Mouse (Mus musculus) stomach, embryonic 15.5 days (tissue): Measurements from ENCODE around the gene Pax4. TPM values are rescaled to one million over a fixed set of nuclear protein-coding genes. Genes with fewer than 3 reads are reported as not detected.
A peak's percentile ranks its signal among the peaks of the same experiment; 100 is the strongest.

ENCODE experiments used
- ATAC-seq: fragments of 200-750 bp; cut with Nextera tagmentation; 2 replicates; pipeline ENCODE4 v1.8.0; 2017; ENCODE audit warnings: low read depth, moderate number of reproducible peaks, moderate TSS enrichment; ENCODE audit not compliant: insufficient read depth, low FRiP score
- H3K27ac ChIP-seq: fragments of 300-500 bp; sonication (generic); 2 replicates; pipeline ENCODE4 v1.5.1; 2015; ENCODE audit warnings: mild to moderate bottlenecking, inconsistent platforms
- H3K27me3 ChIP-seq: fragments of 300-500 bp; sonication (generic); replicated peaks from 2 replicates; pipeline ENCODE4 v1.6.1; 2015; ENCODE audit warnings: inconsistent platforms
- H3K36me3 ChIP-seq: fragments of 300-500 bp; sonication (generic); 2 replicates; pipeline ENCODE4 v1.6.1; 2015; ENCODE audit warnings: inconsistent platforms
- H3K4me1 ChIP-seq: fragments of 300-500 bp; sonication (generic); 2 replicates; pipeline ENCODE4 v1.6.1; 2015; ENCODE audit warnings: inconsistent platforms
- H3K4me2 ChIP-seq: fragments of 300-500 bp; sonication (generic); 2 replicates; pipeline ENCODE4 v1.6.1; 2015; ENCODE audit warnings: mild to moderate bottlenecking, inconsistent platforms
- H3K4me3 ChIP-seq: fragments of 300-500 bp; sonication (generic); replicated peaks from 2 replicates; pipeline ENCODE4 v1.5.1; 2015; ENCODE audit warnings: inconsistent platforms
- H3K9ac ChIP-seq: fragments of 300-500 bp; sonication (generic); 2 replicates; pipeline ENCODE4 v1.6.1; 2015; ENCODE audit warnings: inconsistent platforms
- H3K9me3 ChIP-seq: fragments of 300-500 bp; sonication (generic); 2 replicates; pipeline ENCODE4 v1.6.1; 2016; ENCODE audit warnings: inconsistent platforms
- WGBS: fragments of 180-500 bp; shearing (Covaris S2); methylation state at CpG from one replicate; pipeline ENCODE4 v1.1.7; 2015; 5-methylcytosine and 5-hydroxymethylcytosine counted together
- polyA plus RNA-seq: library from polyadenylated mRNA; unstranded; fragments of >200 nt; fragmentation: Nextera tagmentation; extraction: Ambion mirVana; gene quantifications from 2 replicates; pipeline ENCODE4 v1.2.1, GENCODE M21; 2015

Pax4 gene
- polyA plus RNA-seq, result 1.6 and 2.5 TPM in 2 replicates

GRCm38 (mm10) chr6:28449253-28449652 is at the start of gene Pax4:
Gene Pax4 (minus strand): TSS chr6:28449353.
- peaks cover 25% of the 10 kb centered on the region for H3K27me3 ChIP-seq
- 70% methylated on average over 2 of the region's 2 CpGs for WGBS
- H3K4me1 ChIP-seq, result no peaks in the 10 kb centered on the region
- no peak within 1 kb of the TSS for H3K4me2 ChIP-seq
- no peaks in the 10 kb centered on the region for H3K36me3 ChIP-seq
- no peak within 1 kb of the TSS for H3K27ac ChIP-seq
- no peak within 1 kb of the TSS for H3K4me3 ChIP-seq
- ATAC-seq, result no peak
- no peaks in the 10 kb centered on the region for H3K9me3 ChIP-seq
- no peak within 1 kb of the TSS for H3K9ac ChIP-seq

- peaks cover 6% of the 10 kb centered on the region; the same call in 1 of the 2 replicates for H3K36me3 ChIP-seq
- WGBS, result 59% methylated on average over 5 of the region's 5 CpGs
- no peak overlapping the region for H3K4me3 ChIP-seq
- H3K4me1 ChIP-seq, result no peaks in the 10 kb centered on the region
- no peak for ATAC-seq
- no peaks in the 10 kb centered on the region for H3K27me3 ChIP-seq
- H3K9ac ChIP-seq, result no peak overlapping the region
- H3K27ac ChIP-seq, result no peak overlapping the region
- H3K9me3 ChIP-seq, result no peaks in the 10 kb centered on the region
- H3K4me2 ChIP-seq, result no peak overlapping the region
These were observed 48.7 kb upstream of the Pax4 start for GRCm38 (mm10) chr6:28497837-28498236.

- Histone ChIP-seq H3K9ac (no peak overlapping the region), H3K27ac (no peak overlapping the region), H3K4me3 (no peak overlapping the region), H3K4me2 (no peak overlapping the region), H3K27me3 (no peaks in the 10 kb centered on the region), H3K9me3 (no peaks in the 10 kb centered on the region), H3K4me1 (no peaks in the 10 kb centered on the region), H3K36me3 (peaks cover 23% of the 10 kb centered on the region)
- ATAC-seq, result no peak
These were observed 42.0 kb upstream of the Pax4 start for GRCm38 (mm10) chr6:28491198-28491597.

GRCm38 (mm10) chr6:28490612-28491011 is 41.5 kb upstream of the Pax4 start:
- H3K27ac ChIP-seq, result no peak overlapping the region
- no peaks in the 10 kb centered on the region for H3K9me3 ChIP-seq
- no peak overlapping the region for H3K9ac ChIP-seq
- H3K4me1 ChIP-seq, result no peaks in the 10 kb centered on the region
- ATAC-seq, result no peak
- no peak overlapping the region for H3K4me2 ChIP-seq
- no peak overlapping the region for H3K4me3 ChIP-seq
- H3K27me3 ChIP-seq, result no peaks in the 10 kb centered on the region
- WGBS, result 81% methylated on average over 5 of the region's 5 CpGs
- H3K36me3 ChIP-seq, result peaks cover 23% of the 10 kb centered on the region

- H3K27me3 ChIP-seq, result no peaks in the 10 kb centered on the region
- no peak for ATAC-seq
- H3K4me1 ChIP-seq, result no peaks in the 10 kb centered on the region
- H3K27ac ChIP-seq, result no peak overlapping the region
- no peak overlapping the region for H3K4me3 ChIP-seq
- peaks cover 23% of the 10 kb centered on the region for H3K36me3 ChIP-seq
- no peaks in the 10 kb centered on the region for H3K9me3 ChIP-seq
- H3K4me2 ChIP-seq, result no peak overlapping the region
- no peak overlapping the region for H3K9ac ChIP-seq
- 73% methylated on average over 1 of the region's 1 CpGs for WGBS
These were observed 39.2 kb upstream of the Pax4 start for GRCm38 (mm10) chr6:28488204-28488851.

DNA sequence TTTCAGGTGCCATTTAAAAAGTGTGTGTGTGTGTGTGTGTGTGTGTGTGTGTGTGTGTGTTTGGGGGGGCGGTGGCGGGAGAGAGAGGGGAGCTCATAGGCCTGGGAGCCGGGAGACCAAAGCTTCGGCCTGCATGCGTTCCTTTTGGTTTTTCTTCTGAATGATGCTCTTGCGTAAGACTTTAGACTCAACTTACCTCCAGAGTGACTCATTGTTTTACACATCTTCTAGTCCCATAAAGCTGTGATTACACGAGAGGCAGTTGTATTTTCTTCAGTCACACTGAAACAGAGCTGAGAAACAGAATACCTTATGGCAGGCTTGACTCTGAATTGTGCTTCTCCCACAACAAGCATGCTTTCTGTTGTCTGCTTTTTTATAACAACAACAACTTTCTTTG is 37.8 kb upstream of the Pax4 start:
- Histone ChIP-seq H3K9ac (no peak overlapping the region), H3K9me3 (no peaks in the 10 kb centered on the region), H3K4me3 (no peak overlapping the region), H3K27me3 (no peaks in the 10 kb centered on the region), H3K4me2 (no peak overlapping the region), H3K36me3 (peaks cover 12% of the 10 kb centered on the region), H3K27ac (no peak overlapping the region), H3K4me1 (peaks cover 9% of the 10 kb centered on the region)
- 89% methylated on average over 7 of the region's 7 CpGs for WGBS
- no peak for ATAC-seq

GRCm38 (mm10) chr6:28486471-28486870 is 37.3 kb upstream of the Pax4 start:
- Histone ChIP-seq H3K27me3 (no peaks in the 10 kb centered on the region), H3K4me1 (peaks cover 14% of the 10 kb centered on the region), H3K27ac (no peak overlapping the region), H3K36me3 (peaks cover 12% of the 10 kb centered on the region), H3K9me3 (no peaks in the 10 kb centered on the region), H3K9ac (no peak overlapping the region), H3K4me2 (no peak overlapping the region), H3K4me3 (no peak overlapping the region)
- ATAC-seq, result no peak
- WGBS, result 70% methylated on average over 2 of the region's 2 CpGs

- no peak overlapping the region for H3K4me3 ChIP-seq
- H3K27ac ChIP-seq, result no peak overlapping the region
- WGBS, result 93% methylated on average over 2 of the region's 2 CpGs
- peaks cover 15% of the 10 kb centered on the region for H3K4me1 ChIP-seq
- no peak overlapping the region for H3K9ac ChIP-seq
- no peaks in the 10 kb centered on the region for H3K9me3 ChIP-seq
- peaks cover 12% of the 10 kb centered on the region for H3K36me3 ChIP-seq
- H3K27me3 ChIP-seq, result no peaks in the 10 kb centered on the region
- no peak overlapping the region for H3K4me2 ChIP-seq
- no peak for ATAC-seq
These were observed 36.9 kb upstream of the Pax4 start for GRCm38 (mm10) chr6:28486008-28486407.

- H3K4me1 ChIP-seq, result peaks cover 19% of the 10 kb centered on the region
- H3K27ac ChIP-seq, result no peak overlapping the region
- peak overlapping the region; percentile 66 for H3K4me2 ChIP-seq
- no peaks in the 10 kb centered on the region for H3K9me3 ChIP-seq
- no peak overlapping the region for H3K9ac ChIP-seq
- H3K4me3 ChIP-seq, result 0 out of 2 replicates have a peak overlapping the region, but pooled peaks have one; percentile 5
- no peaks in the 10 kb centered on the region for H3K27me3 ChIP-seq
- WGBS, result 67% methylated on average over 4 of the region's 4 CpGs
- no peaks in the 10 kb centered on the region; the same call in 1 of the 2 replicates for H3K36me3 ChIP-seq
- ATAC-seq, result no peak
These were observed 33.7 kb upstream of the Pax4 start for GRCm38 (mm10) chr6:28482711-28483315.

DNA sequence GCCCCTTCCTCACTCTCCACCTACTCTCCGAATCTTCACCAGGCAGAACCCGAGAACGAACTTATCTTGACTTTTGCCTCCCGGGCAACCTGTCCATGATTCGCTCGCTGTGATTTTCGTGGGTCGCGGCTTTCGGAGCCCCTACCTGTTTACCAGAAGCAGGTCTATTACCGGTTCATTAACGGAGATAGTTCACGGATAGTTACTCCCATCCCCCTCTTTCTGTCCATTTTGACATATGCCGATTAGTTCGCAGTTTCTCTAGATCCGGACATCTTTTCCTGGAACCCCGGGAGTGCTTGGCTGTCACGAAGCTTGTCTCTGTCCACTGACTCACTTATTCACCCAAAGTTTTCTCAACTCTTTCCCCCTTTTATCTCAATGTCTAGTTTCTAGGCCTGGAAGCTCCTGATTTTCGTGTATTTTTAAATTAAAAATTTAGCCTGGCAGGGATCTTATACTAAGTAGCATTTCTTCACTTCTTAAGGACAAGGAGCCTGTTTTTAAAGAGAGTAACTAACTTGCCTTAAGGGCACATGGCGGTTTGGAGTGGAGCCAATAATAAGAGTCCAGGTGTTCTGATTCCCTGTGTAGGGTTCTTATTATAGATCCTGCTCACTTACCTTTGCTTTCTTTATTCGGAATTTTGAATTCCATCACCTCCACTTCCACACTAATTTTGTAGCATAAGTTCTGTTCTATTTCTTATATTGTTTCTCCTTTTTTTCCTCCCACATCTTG is 31.8 kb upstream of the Pax4 start:
- H3K4me1 ChIP-seq, result peaks cover 19% of the 10 kb centered on the region
- peak overlapping the region; percentile 66 for H3K4me2 ChIP-seq
- 5% methylated on average over 21 of the region's 21 CpGs for WGBS
- H3K27ac ChIP-seq, result peak overlapping the region; percentile 91; the same call in 1 of the 2 replicates
- no peaks in the 10 kb centered on the region; the same call in 1 of the 2 replicates for H3K36me3 ChIP-seq
- ATAC-seq, result no peak
- peak overlapping the region; percentile 87 for H3K9ac ChIP-seq
- H3K4me3 ChIP-seq, result peak overlapping the region; percentile 92
- H3K9me3 ChIP-seq, result no peaks in the 10 kb centered on the region
- no peaks in the 10 kb centered on the region for H3K27me3 ChIP-seq

DNA sequence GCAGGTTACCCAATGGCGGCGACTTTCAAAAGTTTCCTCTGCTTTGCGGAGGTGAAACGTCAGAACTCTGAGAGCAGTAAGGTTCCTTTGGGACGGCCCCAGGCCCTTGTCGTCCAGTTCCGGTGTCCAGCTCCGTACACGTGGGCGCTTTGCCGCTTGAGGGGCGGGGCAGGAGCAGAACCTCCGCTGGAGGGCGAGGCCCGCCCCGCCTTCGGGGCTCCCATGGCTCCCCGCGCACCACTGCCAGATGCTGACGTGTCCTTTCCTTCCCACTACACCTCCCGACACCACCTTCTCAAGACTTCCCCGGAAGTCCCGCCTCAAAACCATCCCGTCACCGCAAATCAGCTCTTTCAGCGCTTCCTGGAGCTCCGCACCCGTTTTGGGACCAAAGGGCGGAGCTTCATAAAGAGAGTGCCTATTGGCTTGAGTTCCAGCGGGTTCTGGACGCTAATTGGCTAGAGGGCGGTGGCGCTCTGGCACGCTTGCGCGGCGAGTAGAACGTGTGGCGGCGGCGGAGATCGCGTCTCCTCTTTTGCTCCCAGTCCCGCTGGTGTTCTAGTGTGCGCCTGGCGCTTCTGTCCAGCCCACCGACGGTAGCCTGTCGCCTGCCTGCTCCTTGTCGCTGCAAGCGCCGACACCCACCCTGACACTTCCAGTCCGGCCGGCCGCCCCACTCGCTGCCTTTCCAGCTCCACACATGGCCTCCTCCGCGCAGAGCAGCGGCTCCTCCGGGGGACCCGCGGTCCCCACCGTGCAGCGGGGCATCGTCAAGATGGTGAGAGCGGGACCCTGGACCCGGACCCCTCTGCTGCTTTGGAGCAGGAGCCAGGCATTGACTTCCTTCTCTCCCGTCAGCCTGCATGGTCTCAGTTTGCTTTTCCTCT is 31.0 kb upstream of the Pax4 start:
- under 1% methylated on average over 68 of the region's 68 CpGs for WGBS
- peak; percentile 99 for ATAC-seq
- H3K9me3 ChIP-seq, result no peaks in the 10 kb centered on the region
- peak overlapping the region; percentile 74 for H3K4me2 ChIP-seq
- no peaks in the 10 kb centered on the region; the same call in 1 of the 2 replicates for H3K36me3 ChIP-seq
- peak overlapping the region; percentile 87 for H3K9ac ChIP-seq
- H3K4me3 ChIP-seq, result peak overlapping the region; percentile 92
- H3K27me3 ChIP-seq, result no peaks in the 10 kb centered on the region
- peaks cover 19% of the 10 kb centered on the region for H3K4me1 ChIP-seq
- peak overlapping the region; percentile 91 for H3K27ac ChIP-seq
